Mouse (Mus musculus) myocyte (in vitro differentiated cells): ENCODE results near the gene Tyrobp. TPM values are rescaled to one million over a fixed set of nuclear protein-coding genes. Genes with fewer than 3 reads are reported as not detected.

Experiments used
- H3K27me3 ChIP-seq: one replicate; pipeline ENCODE4 v1.6.1; 2011; ENCODE audit not compliant: control insufficient read depth, insufficient read depth, insufficient read length
- H3K36me3 ChIP-seq: one replicate; pipeline ENCODE4 v1.6.1; 2011; ENCODE audit not compliant: control insufficient read depth, insufficient read depth
- H3K4me2 ChIP-seq: one replicate; pipeline ENCODE4 v1.6.1; 2011; ENCODE audit warnings: low read depth, control low read depth
- H3K4me3 ChIP-seq: one replicate; pipeline ENCODE4 v1.5.1; 2011; ENCODE audit warnings: mild to moderate bottlenecking, control low read depth, moderate library complexity
- H3K79me2 ChIP-seq: one replicate; pipeline ENCODE4 v1.6.1; 2011; ENCODE audit not compliant: control insufficient read depth, insufficient read depth
- H3ac ChIP-seq: one replicate; pipeline ENCODE4 v1.6.1; 2011; ENCODE audit not compliant: control insufficient read depth, insufficient read length
- CEBPB ChIP-seq: IDR thresholded peaks from 2 replicates; pipeline ENCODE4 v1.6.1; 2011; ENCODE audit warnings: mild to moderate bottlenecking, moderate library complexity; ENCODE audit not compliant: poor library complexity, insufficient read depth, severe bottlenecking
- E2F4 ChIP-seq: IDR thresholded peaks from one replicate; pipeline ENCODE4 v1.6.1; 2011; ENCODE audit warnings: mild to moderate bottlenecking, control low read depth, moderate library complexity; ENCODE audit not compliant: insufficient read depth
- MAX ChIP-seq: IDR thresholded peaks from one replicate; pipeline ENCODE4 v1.6.1; 2011; ENCODE audit warnings: low read depth, mild to moderate bottlenecking, control low read depth
- MYOD1 ChIP-seq, 3 experiments: IDR thresholded peaks; one replicate each; pipeline ENCODE4 v1.6.1; 2011; ENCODE audit warnings: control low read depth in 2 of 3, low read depth in 2 of 3, mild to moderate bottlenecking in 2 of 3, moderate library complexity in 1 of 3; ENCODE audit not compliant: insufficient read length in 2 of 3, control insufficient read depth in 1 of 3
- MYOG ChIP-seq, 3 experiments: IDR thresholded peaks; one replicate each; pipeline ENCODE4 v1.6.1; 2011; ENCODE audit warnings: control low read depth in 2 of 3, low read depth in 2 of 3, mild to moderate bottlenecking in 2 of 3; ENCODE audit not compliant: insufficient read length in 2 of 3, control insufficient read depth in 1 of 3, insufficient read depth in 1 of 3
- POLR2A ChIP-seq: IDR thresholded peaks from one replicate; pipeline ENCODE4 v1.6.1; 2011; ENCODE audit warnings: low read depth, mild to moderate bottlenecking, control low read depth, moderate library complexity; ENCODE audit not compliant: insufficient read length
- POLR2AphosphoS2 ChIP-seq: IDR thresholded peaks from one replicate; pipeline ENCODE4 v1.6.1; 2011; ENCODE audit warnings: low read depth, control low read depth; ENCODE audit not compliant: insufficient read length
- REST ChIP-seq: IDR thresholded peaks from one replicate; pipeline ENCODE4 v1.6.1; 2011; ENCODE audit warnings: mild to moderate bottlenecking, control low read depth, moderate library complexity; ENCODE audit not compliant: insufficient read depth, insufficient read length
- SRF ChIP-seq: IDR thresholded peaks from one replicate; pipeline ENCODE4 v1.6.1; 2011; ENCODE audit warnings: low read depth; ENCODE audit not compliant: control insufficient read depth, insufficient read length
- TCF12 ChIP-seq: IDR thresholded peaks from one replicate; pipeline ENCODE4 v1.6.1; 2011; ENCODE audit warnings: mild to moderate bottlenecking, control low read depth; ENCODE audit not compliant: poor library complexity, insufficient read depth, severe bottlenecking
- TCF3 ChIP-seq: IDR thresholded peaks from one replicate; pipeline ENCODE4 v1.6.1; 2011; ENCODE audit warnings: low read depth, control low read depth; ENCODE audit not compliant: insufficient read length
- USF1 ChIP-seq: IDR thresholded peaks from one replicate; pipeline ENCODE4 v1.6.1; 2011; ENCODE audit warnings: low read depth, mild to moderate bottlenecking, control low read depth, moderate library complexity
- polyA plus RNA-seq: library from polyadenylated mRNA; unstranded; fragments of >200 nt; fragmentation: generic; extraction: Trizol; gene quantifications from one replicate; pipeline ENCODE4 v1.2.1, GENCODE M21; 2012; ENCODE audit warnings: missing spikeins

Gene Tyrobp
- polyA plus RNA-seq, 1 experiment: not detected

DNA sequence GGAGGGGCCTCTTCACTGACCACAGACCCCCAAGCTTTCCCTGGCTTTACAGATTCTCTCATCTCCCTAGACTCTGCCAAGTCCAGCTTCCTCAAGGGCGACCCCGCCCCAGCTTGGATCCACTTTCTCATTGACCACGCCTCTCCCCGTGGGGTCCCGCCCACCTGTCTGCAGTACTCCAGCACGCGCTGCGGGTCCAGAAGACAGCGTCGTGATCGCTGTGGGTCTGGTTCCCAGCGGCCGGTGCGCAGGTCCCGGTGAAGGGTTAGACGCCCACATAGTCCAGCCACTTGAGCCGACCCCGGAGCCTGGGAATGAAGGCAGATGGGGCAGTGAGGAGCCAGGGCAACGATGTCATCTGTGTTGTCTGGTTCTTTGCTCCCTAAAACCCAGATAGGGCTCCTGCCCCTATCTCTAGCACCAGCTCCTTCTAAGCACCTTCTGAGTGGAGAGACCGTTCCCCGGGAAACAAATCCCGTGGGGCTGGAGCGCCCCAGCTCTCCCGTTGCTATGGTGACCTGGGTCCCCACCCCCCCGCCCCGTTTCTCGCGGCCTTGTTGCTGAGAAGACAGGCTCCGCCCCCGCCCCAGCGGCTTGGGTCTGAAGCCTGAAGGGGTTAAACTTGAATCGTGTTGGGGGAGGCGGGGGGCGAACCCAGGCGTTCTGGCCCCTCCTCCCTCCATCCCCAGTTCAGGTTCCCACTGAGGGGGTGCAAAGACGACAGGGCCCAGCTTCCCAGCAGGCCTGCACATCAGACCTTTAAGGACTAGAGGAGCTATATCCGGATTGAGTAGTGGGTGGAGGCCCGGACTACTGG lies 30.8 kb downstream of the Tyrobp start:
- TF ChIP-seq POLR2AphosphoS2 (no peak), SRF (no peak), POLR2A (no peak), REST (no peak), E2F4 (no peak), MYOG (IDR thresholded peaks at IDR 0.05; ENCODE audit: control insufficient read depth in 1 of 3, insufficient read depth in 1 of 3, insufficient read length in 2 of 3, low read depth in 2 of 3) (no peak), TCF3 (no peak), MAX (no peak), TCF12 (no peak)
- Histone ChIP-seq H3K27me3 (peaks cover 41% of the 10 kb centered on the region), H3K4me3 (no peak overlapping the region)

DNA sequence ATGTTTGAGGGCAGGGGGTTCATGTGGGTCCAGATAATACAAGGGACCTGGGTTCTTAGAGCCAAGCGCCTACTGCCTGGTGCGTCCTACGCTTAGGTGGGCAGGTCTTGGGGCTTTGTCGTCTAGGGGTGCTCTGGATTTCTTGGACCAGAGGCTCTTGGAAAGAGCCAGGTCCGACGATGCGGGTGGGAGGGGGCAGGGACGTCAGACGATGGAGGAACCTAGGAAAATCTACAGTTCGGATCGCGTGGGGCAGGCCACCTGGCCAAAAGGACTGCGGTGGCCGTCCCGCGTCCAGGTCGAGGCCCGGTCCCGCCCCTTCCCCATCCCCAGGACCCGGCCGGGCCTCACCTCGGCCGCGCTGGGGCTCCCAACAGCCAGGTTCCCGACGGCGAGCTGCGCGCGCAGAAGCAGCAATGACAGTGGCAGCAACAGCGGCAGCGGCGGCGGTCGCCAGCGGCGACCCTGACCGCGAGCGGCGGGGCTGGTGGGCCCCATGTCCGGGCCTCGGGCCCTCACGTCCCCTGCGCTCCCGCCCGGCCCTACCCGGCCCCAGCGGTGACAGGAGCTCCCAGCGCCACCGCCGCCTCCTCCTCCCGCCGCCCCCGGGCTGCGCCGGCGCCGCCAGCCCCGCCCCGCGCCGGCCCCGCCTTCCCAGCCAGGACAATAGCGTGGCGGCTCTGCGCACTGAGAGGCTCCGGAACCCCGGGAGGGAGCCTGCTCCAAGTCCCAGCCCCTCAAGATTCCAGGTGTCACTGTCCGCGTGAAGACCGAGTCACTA lies 31.6 kb downstream of the Tyrobp start, which contains the start of gene Aplp1:
Gene Aplp1 (minus strand): TSS at position 565 of the 781 bp plus-strand sequence.
- Histone ChIP-seq H3ac (no peak within 1 kb of the TSS), H3K79me2 (no peaks in the 10 kb centered on the region), H3K27me3 (peaks cover 36% of the 10 kb centered on the region), H3K4me3 (no peak within 1 kb of the TSS), H3K4me2 (no peak within 1 kb of the TSS), H3K36me3 (no peaks in the 10 kb centered on the region)
- TF ChIP-seq POLR2A: no peak
- TF ChIP-seq MYOD1 (IDR thresholded peaks at IDR 0.05; ENCODE audit: control insufficient read depth in 1 of 3, insufficient read length in 2 of 3, low read depth in 2 of 3): no peak
- no peak for TF ChIP-seq POLR2AphosphoS2
- no peak for TF ChIP-seq TCF3
- no peak for TF ChIP-seq E2F4
- no peak for TF ChIP-seq SRF
- no peak for TF ChIP-seq CEBPB
- TF ChIP-seq TCF12: no peak
- TF ChIP-seq REST: no peak
- no peak for TF ChIP-seq MAX
- no peak for TF ChIP-seq USF1

More for the DNA sequence above, 30.8 kb downstream of the Tyrobp start:
- H3K4me2 ChIP-seq: no peak overlapping the region
- H3K79me2 ChIP-seq: no peaks in the 10 kb centered on the region
- H3K36me3 ChIP-seq: no peaks in the 10 kb centered on the region
- no peak overlapping the region for H3ac ChIP-seq

DNA sequence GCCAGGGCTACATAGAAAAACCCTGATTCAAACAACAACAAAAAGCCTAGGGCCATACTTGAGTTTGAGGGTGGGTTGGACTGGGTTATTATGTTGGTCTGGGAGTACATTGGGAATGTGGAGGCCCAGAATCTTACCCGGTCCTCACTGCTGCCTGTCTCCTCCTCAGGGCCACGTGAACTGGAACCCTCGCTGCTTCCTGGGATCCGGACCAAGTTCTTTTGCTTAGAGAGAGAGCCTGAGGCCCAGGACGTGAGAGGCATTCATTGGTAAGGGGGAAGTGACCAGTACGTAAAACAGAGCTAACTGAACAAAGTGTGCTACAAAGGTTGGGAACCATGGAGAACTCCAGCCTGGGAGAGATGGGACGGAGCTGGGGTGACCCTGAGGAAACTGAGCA lies 36.7 kb downstream of the Tyrobp start:
- Histone ChIP-seq H3K4me2 (no peak overlapping the region), H3ac (no peak overlapping the region), H3K4me3 (no peak overlapping the region), H3K36me3 (no peaks in the 10 kb centered on the region), H3K79me2 (no peaks in the 10 kb centered on the region), H3K27me3 (peaks cover 44% of the 10 kb centered on the region)
- TF ChIP-seq E2F4 (no peak), POLR2A (no peak), MYOG (IDR thresholded peaks at IDR 0.05; ENCODE audit: control insufficient read depth in 1 of 3, insufficient read depth in 1 of 3, insufficient read length in 2 of 3, low read depth in 2 of 3) (no peak), SRF (no peak), TCF12 (no peak), MAX (no peak), TCF3 (no peak), MYOD1 (IDR thresholded peaks at IDR 0.05; ENCODE audit: control insufficient read depth in 1 of 3, insufficient read length in 2 of 3, low read depth in 2 of 3) (no peak), REST (no peak), CEBPB (no peak), POLR2AphosphoS2 (no peak), USF1 (no peak)

DNA sequence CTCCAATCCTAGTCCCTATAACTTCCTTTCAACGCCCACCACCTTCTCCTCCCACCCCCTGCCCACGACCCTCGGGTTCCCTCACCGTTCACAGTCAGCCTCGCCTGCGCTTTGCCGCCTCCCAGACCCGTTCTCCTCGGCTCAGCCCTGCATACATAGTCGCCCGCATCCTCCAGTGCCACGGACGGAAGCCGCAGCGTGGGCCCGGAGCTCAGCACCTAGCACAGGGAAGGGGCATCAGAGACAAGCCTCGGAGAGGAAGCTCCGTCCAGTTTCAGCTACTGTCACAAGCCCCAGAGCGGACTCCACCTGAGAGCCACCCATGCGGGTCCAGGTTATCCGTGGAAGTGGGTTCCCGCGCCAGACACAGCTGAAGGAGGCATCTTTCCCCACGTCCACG lies 39.8 kb downstream of the Tyrobp start:
- Histone ChIP-seq H3K27me3 (peaks cover 59% of the 10 kb centered on the region), H3ac (no peak overlapping the region), H3K4me3 (no peak overlapping the region), H3K36me3 (no peaks in the 10 kb centered on the region), H3K4me2 (no peak overlapping the region), H3K79me2 (no peaks in the 10 kb centered on the region)
- TF ChIP-seq MAX (no peak), POLR2A (no peak), TCF12 (no peak), E2F4 (no peak), MYOD1 (IDR thresholded peaks at IDR 0.05; ENCODE audit: control insufficient read depth in 1 of 3, insufficient read length in 2 of 3, low read depth in 2 of 3) (no peak), CEBPB (no peak)
